Mouse (Mus musculus) liver, embryonic 15.5 days (tissue): ENCODE data around the gene Btbd9. TPM values are rescaled to one million over a fixed set of nuclear protein-coding genes. Genes with fewer than 3 reads are reported as not detected.

ENCODE experiments used
- ATAC-seq: fragments of 200-750 bp; cut with Nextera tagmentation; 2 replicates; pipeline ENCODE4 v1.8.0; 2017; ENCODE audit warnings: moderate number of reproducible peaks, mild to moderate bottlenecking, moderate library complexity; ENCODE audit not compliant: insufficient read depth
- H3K27ac ChIP-seq: fragments of 300-500 bp; sonication (generic); replicated peaks from 2 replicates; pipeline ENCODE4 v1.5.1; 2015; ENCODE audit warnings: mild to moderate bottlenecking, inconsistent platforms
- H3K27me3 ChIP-seq: fragments of 300-500 bp; sonication (generic); 2 replicates; pipeline ENCODE4 v1.6.1; 2015; ENCODE audit warnings: mild to moderate bottlenecking, inconsistent platforms
- H3K36me3 ChIP-seq: fragments of 300-500 bp; sonication (generic); replicated peaks from 2 replicates; pipeline ENCODE4 v1.6.1; 2015; ENCODE audit warnings: moderate library complexity, mild to moderate bottlenecking, inconsistent platforms
- H3K4me1 ChIP-seq: fragments of 300-500 bp; sonication (generic); replicated peaks from 2 replicates; pipeline ENCODE4 v1.6.1; 2015; ENCODE audit warnings: inconsistent platforms
- H3K4me2 ChIP-seq: fragments of 300-500 bp; sonication (generic); 2 replicates; pipeline ENCODE4 v1.6.1; 2015; ENCODE audit warnings: moderate library complexity, mild to moderate bottlenecking, inconsistent platforms
- H3K4me3 ChIP-seq: fragments of 300-500 bp; sonication (generic); replicated peaks from 2 replicates; pipeline ENCODE4 v1.5.1; 2015; ENCODE audit warnings: mild to moderate bottlenecking, inconsistent platforms
- H3K9ac ChIP-seq: fragments of 300-500 bp; sonication (generic); 2 replicates; pipeline ENCODE4 v1.6.1; 2015; ENCODE audit warnings: moderate library complexity, mild to moderate bottlenecking, inconsistent platforms
- H3K9me3 ChIP-seq: fragments of 300-500 bp; sonication (generic); replicated peaks from 2 replicates; pipeline ENCODE4 v1.6.1; 2016; ENCODE audit warnings: inconsistent platforms
- WGBS: fragments of 180-500 bp; shearing (Covaris S2); methylation state at CpG from one replicate; pipeline ENCODE4 v1.1.7; 2015; ENCODE audit warnings: mixed read lengths; ENCODE audit not compliant: insufficient replicate concordance; 5-methylcytosine and 5-hydroxymethylcytosine counted together
- polyA plus RNA-seq: library from polyadenylated mRNA; unstranded; fragments of >200 nt; fragmentation: Nextera tagmentation; extraction: Ambion mirVana; gene quantifications from 2 replicates; pipeline ENCODE4 v1.2.1, GENCODE M21; 2015

The Btbd9 gene
- polyA plus RNA-seq, 1 experiment from 2014 or later = 12.2 TPM

GRCm38 (mm10) chr17:30258480-30258879 lies 317.8 kb downstream of the Btbd9 start:
- H3K27ac ChIP-seq = no peak overlapping the region
- no peaks in the 10 kb centered on the region for H3K36me3 ChIP-seq
- no peak overlapping the region for H3K4me3 ChIP-seq
- no peaks in the 10 kb centered on the region for H3K27me3 ChIP-seq
- WGBS = 58% methylated on average over 4 of the region's 4 CpGs
- no peak for ATAC-seq
- H3K9me3 ChIP-seq = no peaks in the 10 kb centered on the region
- H3K4me2 ChIP-seq = no peak overlapping the region
- 0 out of 2 replicates have a peak, but pooled peaks cover 6% of the 10 kb centered on the region for H3K4me1 ChIP-seq
- no peak overlapping the region for H3K9ac ChIP-seq

GRCm38 (mm10) chr17:30255928-30256560 lies 320.2 kb downstream of the Btbd9 start:
- ATAC-seq = no peak
- Histone ChIP-seq H3K4me3 (no peak overlapping the region), H3K4me1 (no peaks in the 10 kb centered on the region), H3K9ac (no peak overlapping the region), H3K36me3 (no peaks in the 10 kb centered on the region), H3K4me2 (no peak overlapping the region), H3K27me3 (no peaks in the 10 kb centered on the region), H3K27ac (no peak overlapping the region), H3K9me3 (no peaks in the 10 kb centered on the region)
- 68% methylated on average over 8 of the region's 8 CpGs for WGBS

- Histone ChIP-seq H3K4me3 (no peak overlapping the region), H3K9me3 (no peaks in the 10 kb centered on the region), H3K4me2 (no peak overlapping the region), H3K4me1 (no peaks in the 10 kb centered on the region), H3K9ac (no peak overlapping the region), H3K27me3 (no peaks in the 10 kb centered on the region), H3K36me3 (no peaks in the 10 kb centered on the region), H3K27ac (no peak overlapping the region)
- no peak for ATAC-seq
- WGBS = 62% methylated on average over 7 of the region's 7 CpGs
Measured at GRCm38 (mm10) chr17:30253924-30254323, 322.4 kb downstream of the Btbd9 start.

- Histone ChIP-seq H3K9me3 (no peaks in the 10 kb centered on the region), H3K4me1 (no peaks in the 10 kb centered on the region), H3K27me3 (no peaks in the 10 kb centered on the region), H3K4me3 (no peak overlapping the region), H3K4me2 (no peak overlapping the region), H3K36me3 (no peaks in the 10 kb centered on the region), H3K27ac (no peak overlapping the region), H3K9ac (no peak overlapping the region)
- 73% methylated on average over 5 of the region's 5 CpGs for WGBS
- no peak for ATAC-seq
Measured at GRCm38 (mm10) chr17:30253028-30253427, 323.3 kb downstream of the Btbd9 start.

GRCm38 (mm10) chr17:30245308-30245706 lies 331.0 kb downstream of the Btbd9 start:
- Histone ChIP-seq H3K4me1 (peaks cover 6% of the 10 kb centered on the region; the same call in 1 of the 2 replicates), H3K4me3 (no peak overlapping the region), H3K9me3 (no peaks in the 10 kb centered on the region), H3K4me2 (no peak overlapping the region), H3K27me3 (no peaks in the 10 kb centered on the region), H3K9ac (no peak overlapping the region), H3K27ac (no peak overlapping the region), H3K36me3 (no peaks in the 10 kb centered on the region)
- no peak for ATAC-seq
- WGBS = 74% methylated on average over 10 of the region's 10 CpGs

- Histone ChIP-seq H3K9ac (no peak overlapping the region), H3K4me3 (no peak overlapping the region), H3K4me1 (peaks cover 6% of the 10 kb centered on the region; the same call in 1 of the 2 replicates), H3K4me2 (no peak overlapping the region), H3K27me3 (no peaks in the 10 kb centered on the region), H3K9me3 (no peaks in the 10 kb centered on the region), H3K36me3 (no peaks in the 10 kb centered on the region), H3K27ac (no peak overlapping the region)
- ATAC-seq = no peak
- 71% methylated on average over 14 of the region's 14 CpGs for WGBS
Measured at GRCm38 (mm10) chr17:30244651-30245307, 331.5 kb downstream of the Btbd9 start.

GRCm38 (mm10) chr17:30243540-30243939 lies 332.7 kb downstream of the Btbd9 start:
- no peak for ATAC-seq
- H3K27me3 ChIP-seq = no peaks in the 10 kb centered on the region

GRCm38 (mm10) chr17:30242647-30243046 lies 333.6 kb downstream of the Btbd9 start:
- no peak overlapping the region for H3K27ac ChIP-seq
- no peaks in the 10 kb centered on the region for H3K9me3 ChIP-seq
- H3K9ac ChIP-seq = no peak overlapping the region
- no peaks in the 10 kb centered on the region for H3K27me3 ChIP-seq
- 76% methylated on average over 4 of the region's 4 CpGs for WGBS
- H3K4me2 ChIP-seq = no peak overlapping the region
- peaks cover 6% of the 10 kb centered on the region; the same call in 1 of the 2 replicates for H3K4me1 ChIP-seq
- no peak for ATAC-seq
- H3K4me3 ChIP-seq = no peak overlapping the region
- H3K36me3 ChIP-seq = no peaks in the 10 kb centered on the region

More at GRCm38 (mm10) chr17:30243540-30243939, 332.7 kb downstream of the Btbd9 start:
- 50% methylated on average over 7 of the region's 7 CpGs for WGBS
- H3K9me3 ChIP-seq = no peaks in the 10 kb centered on the region
- H3K36me3 ChIP-seq = no peaks in the 10 kb centered on the region
- no peak overlapping the region for H3K4me3 ChIP-seq
- no peak overlapping the region for H3K27ac ChIP-seq
- peaks cover 6% of the 10 kb centered on the region; the same call in 1 of the 2 replicates for H3K4me1 ChIP-seq
- H3K4me2 ChIP-seq = no peak overlapping the region
- no peak overlapping the region for H3K9ac ChIP-seq

- peaks cover 6% of the 10 kb centered on the region; the same call in 1 of the 2 replicates for H3K4me1 ChIP-seq
- H3K36me3 ChIP-seq = no peaks in the 10 kb centered on the region
- no peaks in the 10 kb centered on the region for H3K27me3 ChIP-seq
- H3K9ac ChIP-seq = no peak overlapping the region
- H3K4me2 ChIP-seq = no peak overlapping the region
- no peak for ATAC-seq
- 71% methylated on average over 17 of the region's 17 CpGs for WGBS
- H3K4me3 ChIP-seq = no peak overlapping the region
- no peaks in the 10 kb centered on the region for H3K9me3 ChIP-seq
- H3K27ac ChIP-seq = no peak overlapping the region
Measured at GRCm38 (mm10) chr17:30241720-30242322, 334.5 kb downstream of the Btbd9 start.

GRCm38 (mm10) chr17:30241061-30241460 lies 335.2 kb downstream of the Btbd9 start:
- Histone ChIP-seq H3K9me3 (no peaks in the 10 kb centered on the region), H3K27ac (no peak overlapping the region), H3K4me3 (no peak overlapping the region), H3K27me3 (no peaks in the 10 kb centered on the region), H3K36me3 (no peaks in the 10 kb centered on the region), H3K4me1 (peaks cover 6% of the 10 kb centered on the region; the same call in 1 of the 2 replicates), H3K9ac (no peak overlapping the region), H3K4me2 (no peak overlapping the region)
- WGBS = 74% methylated on average over 6 of the region's 6 CpGs
- no peak for ATAC-seq

GRCm38 (mm10) chr17:30240659-30241058 lies 335.6 kb downstream of the Btbd9 start:
- no peak for ATAC-seq
- no peaks in the 10 kb centered on the region for H3K27me3 ChIP-seq

More at GRCm38 (mm10) chr17:30240659-30241058, 335.6 kb downstream of the Btbd9 start:
- no peak overlapping the region for H3K27ac ChIP-seq
- H3K9ac ChIP-seq = no peak overlapping the region
- peaks cover 4% of the 10 kb centered on the region; the same call in 1 of the 2 replicates for H3K4me1 ChIP-seq
- no peak overlapping the region for H3K4me3 ChIP-seq
- H3K36me3 ChIP-seq = no peaks in the 10 kb centered on the region
- H3K9me3 ChIP-seq = no peaks in the 10 kb centered on the region
- 72% methylated on average over 4 of the region's 4 CpGs for WGBS
- no peak overlapping the region for H3K4me2 ChIP-seq
